8 mouse cellular contexts compared by ENCODE assay signal in genomic region chr1:30780293-30780692, GRCm38 (mm10).
DNase-seq lines count a peak whose midpoint lies in the region; ATAC-seq and TF ChIP-seq lines count a peak whose summit lies in the region.

No protein-coding gene starts in this region.

- H3K27ac ChIP-seq in heart, postnatal 0 days (ENCODE audit: low read depth) = no peak overlapping the region
- H3K27ac ChIP-seq in heart, embryonic 12.5 days (ENCODE audit: poor library complexity, severe bottlenecking) = no peak overlapping the region
- H3K27ac ChIP-seq in kidney, postnatal 0 days = no peak overlapping the region

- TF ChIP-seq CTCF in heart, postnatal 0 days (IDR thresholded peaks at IDR 0.05; ENCODE audit: low read depth) = peak; percentile 55
- TF ChIP-seq CTCF in kidney, postnatal 0 days (IDR thresholded peaks at IDR 0.05; ENCODE audit: low read depth) = peak; percentile 75

- no peaks in the 10 kb centered on the region for H3K27me3 ChIP-seq in heart, postnatal 0 days (ENCODE audit: control insufficient read depth, insufficient read depth, low read length)
- no peaks in the 10 kb centered on the region for H3K27me3 ChIP-seq in heart, embryonic 12.5 days (replicated peaks)
- no peaks in the 10 kb centered on the region for H3K27me3 ChIP-seq in kidney, postnatal 0 days (ENCODE audit: insufficient read depth, low read length)

- no peak for DNase-seq in heart, postnatal 0 days (ENCODE audit: low spot score)
- peak; percentile 27 to 34 for DNase-seq in B cell, adult 2 months
- DNase-seq in R1 (ENCODE audit: low read depth, low spot score) = peak; percentile 80
- DNase-seq in kidney, postnatal 0 days (ENCODE audit: low spot score) = no peak
- peak; percentile 43 for DNase-seq in thymus, postnatal 25 days
- DNase-seq in yolk sac, embryonic 10.5 days (ENCODE audit: low spot score) = no peak
- DNase-seq in right cerebral cortex, postnatal 10 days (ENCODE audit: low spot score in 2 of 2) = no peak

- no peak for ATAC-seq in heart, postnatal 0 days (ENCODE audit: insufficient read depth, low read depth)
- ATAC-seq in heart, embryonic 12.5 days (ENCODE audit: insufficient number of reproducible peaks, low FRiP score) = no peak
- ATAC-seq in kidney, postnatal 0 days (replicated peaks; ENCODE audit: low FRiP score, low read depth) = no peak

- H3K4me3 ChIP-seq in heart, postnatal 0 days (ENCODE audit: low read depth, low read length) = no peak overlapping the region
- no peak overlapping the region for H3K4me3 ChIP-seq in heart, embryonic 12.5 days
- no peak overlapping the region for H3K4me3 ChIP-seq in kidney, postnatal 0 days (replicated peaks; ENCODE audit: low read depth, low read length)

- H3K36me3 ChIP-seq in heart, postnatal 0 days (replicated peaks; ENCODE audit: control insufficient read depth, insufficient read depth, low read length) = no peaks in the 10 kb centered on the region
- H3K36me3 ChIP-seq in heart, embryonic 12.5 days = no peaks in the 10 kb centered on the region
- no peaks in the 10 kb centered on the region for H3K36me3 ChIP-seq in kidney, postnatal 0 days (ENCODE audit: insufficient read depth, low read length)

- H3K4me1 ChIP-seq in heart, postnatal 0 days (ENCODE audit: control insufficient read depth, insufficient read depth) = no peaks in the 10 kb centered on the region
- no peaks in the 10 kb centered on the region for H3K4me1 ChIP-seq in heart, embryonic 12.5 days (replicated peaks)
- no peaks in the 10 kb centered on the region for H3K4me1 ChIP-seq in kidney, postnatal 0 days (replicated peaks; ENCODE audit: insufficient read depth, low read length)

- no peak overlapping the region for H3K4me2 ChIP-seq in heart, postnatal 0 days (ENCODE audit: low read depth, low read length)
- no peak overlapping the region for H3K4me2 ChIP-seq in heart, embryonic 12.5 days
- no peak overlapping the region for H3K4me2 ChIP-seq in kidney, postnatal 0 days (ENCODE audit: low read length)

- WGBS in heart, postnatal 0 days = 41% methylated on average over 6 of the region's 6 CpGs
- 36% methylated on average over 6 of the region's 6 CpGs for WGBS in heart, embryonic 12.5 days
- 49% methylated on average over 6 of the region's 6 CpGs for WGBS in kidney, postnatal 0 days

- no peak overlapping the region for H3K9ac ChIP-seq in heart, postnatal 0 days (replicated peaks; ENCODE audit: low read depth, low read length)
- no peak overlapping the region for H3K9ac ChIP-seq in heart, embryonic 12.5 days
- H3K9ac ChIP-seq in kidney, postnatal 0 days (ENCODE audit: low read depth, low read length) = no peak overlapping the region

- no peak for TF ChIP-seq EP300 in heart, postnatal 0 days (IDR thresholded peaks at IDR 0.05; ENCODE audit: low read depth)

- no peaks in the 10 kb centered on the region for H3K9me3 ChIP-seq in heart, postnatal 0 days (replicated peaks; ENCODE audit: control insufficient read depth, low read length)
- no peaks in the 10 kb centered on the region for H3K9me3 ChIP-seq in heart, embryonic 12.5 days (replicated peaks)
- no peaks in the 10 kb centered on the region for H3K9me3 ChIP-seq in kidney, postnatal 0 days (replicated peaks; ENCODE audit: low read length)

Comparison
In these comparisons a context has a peak if more than half of its experiments do, and no peak if none do; other contexts are left out.
1. DNase-seq: peak in B cell, adult 2 months (2 of 2), R1 (single experiment) and thymus, postnatal 25 days (single experiment); none in heart, postnatal 0 days (single experiment), kidney, postnatal 0 days (single experiment), yolk sac, embryonic 10.5 days (single experiment) and right cerebral cortex, postnatal 10 days (0 of 2).